Mouse (Mus musculus) myocyte (in vitro differentiated cells): Measurements from ENCODE around the gene Acadsb.

Experiments
- CEBPB ChIP-seq: IDR thresholded peaks from 2 replicates; pipeline ENCODE4 v1.6.1; 2011; ENCODE audit warnings: mild to moderate bottlenecking, moderate library complexity; ENCODE audit not compliant: poor library complexity, insufficient read depth, severe bottlenecking
- MAX ChIP-seq: IDR thresholded peaks from one replicate; pipeline ENCODE4 v1.6.1; 2011; ENCODE audit warnings: low read depth, mild to moderate bottlenecking, control low read depth
- MYOD1 ChIP-seq, 3 experiments: IDR thresholded peaks; one replicate each; pipeline ENCODE4 v1.6.1; 2011; ENCODE audit warnings: control low read depth in 2 of 3, low read depth in 2 of 3, mild to moderate bottlenecking in 2 of 3, moderate library complexity in 1 of 3; ENCODE audit not compliant: insufficient read length in 2 of 3, control insufficient read depth in 1 of 3
- MYOG ChIP-seq, 3 experiments: IDR thresholded peaks; one replicate each; pipeline ENCODE4 v1.6.1; 2011; ENCODE audit warnings: control low read depth in 2 of 3, low read depth in 2 of 3, mild to moderate bottlenecking in 2 of 3; ENCODE audit not compliant: insufficient read length in 2 of 3, control insufficient read depth in 1 of 3, insufficient read depth in 1 of 3
- POLR2A ChIP-seq: IDR thresholded peaks from one replicate; pipeline ENCODE4 v1.6.1; 2011; ENCODE audit warnings: low read depth, mild to moderate bottlenecking, control low read depth, moderate library complexity; ENCODE audit not compliant: insufficient read length
- POLR2AphosphoS2 ChIP-seq: IDR thresholded peaks from one replicate; pipeline ENCODE4 v1.6.1; 2011; ENCODE audit warnings: low read depth, control low read depth; ENCODE audit not compliant: insufficient read length
- REST ChIP-seq: IDR thresholded peaks from one replicate; pipeline ENCODE4 v1.6.1; 2011; ENCODE audit warnings: mild to moderate bottlenecking, control low read depth, moderate library complexity; ENCODE audit not compliant: insufficient read depth, insufficient read length
- USF1 ChIP-seq: IDR thresholded peaks from one replicate; pipeline ENCODE4 v1.6.1; 2011; ENCODE audit warnings: low read depth, mild to moderate bottlenecking, control low read depth, moderate library complexity

DNA sequence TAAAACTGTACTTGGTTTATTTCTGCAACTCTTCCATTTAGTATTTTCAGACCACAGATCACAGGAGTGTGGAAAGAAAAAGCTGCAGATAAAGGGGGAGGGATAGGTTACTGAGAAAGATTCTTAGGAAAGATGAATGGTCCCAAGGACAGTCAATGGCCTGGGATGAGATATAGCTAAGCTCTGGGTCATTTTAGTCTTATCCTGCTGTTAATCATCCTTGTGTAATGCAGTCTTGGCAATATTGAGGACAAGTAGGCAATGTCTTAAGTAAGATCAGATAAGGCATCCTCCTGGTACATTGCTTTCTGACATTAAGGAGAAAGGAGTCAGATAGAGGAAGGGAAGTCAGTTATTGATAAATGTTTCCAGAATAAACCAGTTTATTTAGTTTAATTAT, 7.2 kb downstream of the Acadsb start:
- TF ChIP-seq REST (no peak), MAX (no peak), CEBPB (no peak), USF1 (no peak), POLR2A (no peak), MYOG (IDR thresholded peaks at IDR 0.05; ENCODE audit: control insufficient read depth in 1 of 3, insufficient read depth in 1 of 3, insufficient read length in 2 of 3, low read depth in 2 of 3) (no peak), POLR2AphosphoS2 (no peak), MYOD1 (IDR thresholded peaks at IDR 0.05; ENCODE audit: control insufficient read depth in 1 of 3, insufficient read length in 2 of 3, low read depth in 2 of 3) (no peak)
